Mouse (Mus musculus) thymus, postnatal 0 days (tissue): ENCODE measurements around the gene Bmpr1a. TPM values are rescaled to one million over a fixed set of nuclear protein-coding genes. Genes with fewer than 3 reads are reported as not detected.
"Not testable (repeated sequence)": the region's sequence is repeated elsewhere in the genome, so short reads cannot be mapped to it uniquely, and the experiment has no call there.

Experiments used
- DNase-seq: peaks from one replicate; pipeline ENCODE4 v3.0.0-alpha.2; 2015; ENCODE audit warnings: low spot score
- polyA plus RNA-seq: library from polyadenylated mRNA; unstranded; fragments of >200 nt; fragmentation: Nextera tagmentation; extraction: Ambion mirVana; gene quantifications from 2 replicates; pipeline ENCODE4 v1.2.1, GENCODE M21; 2015

The Bmpr1a gene
- polyA plus RNA-seq, 1 experiment from 2014 or later: 8.2 TPM

- DNase-seq: no peak
Measured at GRCm38 (mm10) chr14:34453648-34454047, 49.5 kb downstream of the Bmpr1a start.

GRCm38 (mm10) chr14:34451872-34452271 lies 51.3 kb downstream of the Bmpr1a start:
- DNase-seq: no peak

- no peak for DNase-seq
Measured at GRCm38 (mm10) chr14:34450451-34450850, 52.7 kb downstream of the Bmpr1a start.

- no peak for DNase-seq
Measured at GRCm38 (mm10) chr14:34449807-34450206, 53.3 kb downstream of the Bmpr1a start.

GRCm38 (mm10) chr14:34448398-34448797 lies 54.7 kb downstream of the Bmpr1a start:
- DNase-seq: no peak

- no peak for DNase-seq
Measured at GRCm38 (mm10) chr14:34447659-34448058, 55.5 kb downstream of the Bmpr1a start.

- no peak for DNase-seq
Measured at GRCm38 (mm10) chr14:34446624-34447023, 56.5 kb downstream of the Bmpr1a start.

- DNase-seq: no peak
Measured at GRCm38 (mm10) chr14:34445348-34445747, 57.8 kb downstream of the Bmpr1a start.

- DNase-seq: no peak
Measured at GRCm38 (mm10) chr14:34444924-34445323, 58.2 kb downstream of the Bmpr1a start.

- DNase-seq: no peak
Measured at GRCm38 (mm10) chr14:34444368-34444767, 58.8 kb downstream of the Bmpr1a start.

- DNase-seq: no peak
Measured at GRCm38 (mm10) chr14:34442531-34442930, 60.6 kb downstream of the Bmpr1a start.

- DNase-seq: no peak
Measured at GRCm38 (mm10) chr14:34440526-34441066, 62.5 kb downstream of the Bmpr1a start.

- DNase-seq: no peak
Measured at GRCm38 (mm10) chr14:34429069-34429468, 74.1 kb downstream of the Bmpr1a start.

GRCm38 (mm10) chr14:34428274-34428673 lies 74.9 kb downstream of the Bmpr1a start:
- DNase-seq: no peak

GRCm38 (mm10) chr14:34421078-34421477 lies 82.1 kb downstream of the Bmpr1a start:
- DNase-seq: no peak

- DNase-seq: no peak
Measured at GRCm38 (mm10) chr14:34417501-34417900, 85.6 kb downstream of the Bmpr1a start.

GRCm38 (mm10) chr14:34416946-34417345 lies 86.2 kb downstream of the Bmpr1a start:
- DNase-seq: not testable (repeated sequence)

- DNase-seq: no peak
Measured at GRCm38 (mm10) chr14:34412164-34412896, 90.8 kb downstream of the Bmpr1a start.

- DNase-seq: no peak
Measured at GRCm38 (mm10) chr14:34410716-34411115, 92.4 kb downstream of the Bmpr1a start.

- no peak for DNase-seq
Measured at GRCm38 (mm10) chr14:34403424-34403823, 99.7 kb downstream of the Bmpr1a start.

- no peak for DNase-seq
Measured at GRCm38 (mm10) chr14:34402871-34403270, 100.3 kb downstream of the Bmpr1a start.

GRCm38 (mm10) chr14:34401135-34401534 lies 102.0 kb downstream of the Bmpr1a start:
- peak; percentile 85 for DNase-seq

- no peak for DNase-seq
Measured at GRCm38 (mm10) chr14:34400021-34400420, 103.1 kb downstream of the Bmpr1a start.
